8 mouse cellular contexts compared by ENCODE assay signal in genomic region chr4:148704756-148705155, GRCm38 (mm10).
DNase-seq lines count a peak whose midpoint lies in the region; ATAC-seq and TF ChIP-seq lines count a peak whose summit lies in the region.

No protein-coding gene starts in this region.

- H3K4me1 ChIP-seq in ES-E14 (ENCODE audit: control insufficient read depth in 2 of 2, insufficient read depth in 2 of 2, low read length in 2 of 2, poor library complexity in 1 of 2), result peaks cover 0 to 17% of the 10 kb centered on the region in 2 experiments; a peak in 2 of 4 replicates
- H3K4me1 ChIP-seq in bone marrow macrophage, adult 2 months (ENCODE audit: control insufficient read depth, insufficient read depth, low read length), result no peaks in the 10 kb centered on the region
- H3K4me1 ChIP-seq in heart, embryonic 13.5 days, result peaks cover 5% of the 10 kb centered on the region; the same call in 1 of the 2 replicates
- no peaks in the 10 kb centered on the region for H3K4me1 ChIP-seq in liver, adult 2 months (ENCODE audit: control insufficient read depth, insufficient read depth, low read length)

- ATAC-seq in heart, embryonic 13.5 days (ENCODE audit: extremely low read depth, insufficient number of reproducible peaks, low FRiP score, low TSS enrichment), result peak; percentile 33; the same call in 1 of the 2 replicates

- H3K36me3 ChIP-seq in ES-E14 (ENCODE audit: control insufficient read depth, insufficient read depth, low read length, poor library complexity, severe bottlenecking), result no peaks in the 10 kb centered on the region
- no peaks in the 10 kb centered on the region for H3K36me3 ChIP-seq in heart, embryonic 13.5 days
- H3K36me3 ChIP-seq in liver, adult 2 months (ENCODE audit: control insufficient read depth, insufficient read depth, low read length), result no peaks in the 10 kb centered on the region

- H3K4me2 ChIP-seq in heart, embryonic 13.5 days, result no peak overlapping the region

- in situ Hi-C loops in ES-E14 (cut with MboI; ENCODE audit: low sequenced_read_pairs in 2 of 2, unreplicated experiment in 2 of 2), result loop anchor here in 1 of 2 experiments (5.0 kb wide), 1 partner anchor 363 kb away; no protein-coding TSS in a partner anchor

- H3K9me3 ChIP-seq in ES-E14 (ENCODE audit: control insufficient read depth, insufficient read depth, low read depth, low read length), result no peaks in the 10 kb centered on the region
- no peaks in the 10 kb centered on the region for H3K9me3 ChIP-seq in heart, embryonic 13.5 days

- no peak overlapping the region for H3K27ac ChIP-seq in layer of hippocampus, adult 2 months
- no peak overlapping the region for H3K27ac ChIP-seq in ES-E14 (ENCODE audit: insufficient read depth, low read depth, low read length, poor library complexity, severe bottlenecking)
- H3K27ac ChIP-seq in bone marrow macrophage, adult 2 months (ENCODE audit: insufficient read depth, low read depth, low read length), result no peak overlapping the region
- H3K27ac ChIP-seq in heart, embryonic 13.5 days (replicated peaks), result no peak overlapping the region
- no peak overlapping the region for H3K27ac ChIP-seq in liver, adult 2 months (replicated peaks; ENCODE audit: insufficient read depth, low read depth, low read length)

- TF ChIP-seq CTCF in layer of hippocampus, adult 2 months (conservative IDR thresholded peaks at IDR 0.05), result peak; percentile 85
- peak; percentile 58 for TF ChIP-seq CTCF in bone marrow macrophage, adult 2 months (IDR thresholded peaks at IDR 0.05; ENCODE audit: low read depth, low read length)
- peak; percentile 88 for TF ChIP-seq CTCF in liver, adult 2 months (IDR thresholded peaks at IDR 0.05; ENCODE audit: low read depth, low read length)

- no peaks in the 10 kb centered on the region for H3K79me2 ChIP-seq in liver, adult 2 months (ENCODE audit: control insufficient read depth, insufficient read depth, low read length)

- 41% methylated on average over 3 of the region's 3 CpGs for WGBS in heart, embryonic 13.5 days
- WGBS in liver, adult 2 months, result 45% methylated on average over 3 of the region's 3 CpGs

- H3K4me3 ChIP-seq in layer of hippocampus, adult 2 months, result no peak overlapping the region
- no peak overlapping the region for H3K4me3 ChIP-seq in ES-E14 (ENCODE audit: insufficient read depth in 1 of 2, low read depth in 1 of 2, low read length in 2 of 2, poor library complexity in 1 of 2, severe bottlenecking in 1 of 2)
- H3K4me3 ChIP-seq in bone marrow macrophage, adult 2 months (ENCODE audit: insufficient read depth, low read length), result no peak overlapping the region
- H3K4me3 ChIP-seq in heart, embryonic 13.5 days, result no peak overlapping the region
- H3K4me3 ChIP-seq in liver, adult 2 months (ENCODE audit: insufficient read depth, low read depth, low read length), result no peak overlapping the region

- DNase-seq in layer of hippocampus, adult 2 months (ENCODE audit: low spot score in 2 of 2), result peak in 1 of 2 experiments; percentile 53
- no peak for DNase-seq in layer of hippocampus, adult 9-10 months (ENCODE audit: low spot score)
- DNase-seq in ES-E14 (ENCODE audit: low read depth, low spot score), result no peak
- peak; percentile 19 for DNase-seq in liver, adult 2 months (ENCODE audit: extremely low read depth, low read depth, low spot score)
- peak; percentile 71 for DNase-seq in retina, embryonic 14.5 days (ENCODE audit: low spot score)
- no peak for DNase-seq in ovary, postnatal 10 days (ENCODE audit: low spot score)

- TF ChIP-seq POLR2A in bone marrow macrophage, adult 2 months (IDR thresholded peaks at IDR 0.05; ENCODE audit: borderline replicate concordance, low read depth, low read length), result no peak
- no peak for TF ChIP-seq POLR2A in liver, adult 2 months (IDR thresholded peaks at IDR 0.05; ENCODE audit: extremely low read depth, insufficient read depth, low read length)

- peaks cover 69% of the 10 kb centered on the region for H3K27me3 ChIP-seq in heart, embryonic 13.5 days (replicated peaks)
- H3K27me3 ChIP-seq in liver, adult 2 months (ENCODE audit: control insufficient read depth, insufficient read depth, low read length), result no peaks in the 10 kb centered on the region

- no peak overlapping the region for H3K9ac ChIP-seq in ES-E14 (ENCODE audit: insufficient read depth, low read depth, low read length, poor library complexity, severe bottlenecking)
- no peak overlapping the region for H3K9ac ChIP-seq in heart, embryonic 13.5 days
- no peak overlapping the region for H3K9ac ChIP-seq in liver, adult 2 months (ENCODE audit: low read depth, low read length)

TF ChIP-seq in ES-E14, 5 proteins besides CTCF, POLR2A, EP300 and RAD21:
- TF ChIP-seq ZC3H11A (IDR thresholded peaks at IDR 0.05; ENCODE audit: borderline replicate concordance, low read depth, low read length), result peak; percentile 81; the same call in 1 of the 2 replicates
- TF ChIP-seq ZNF384 (IDR thresholded peaks at IDR 0.05; ENCODE audit: low read depth, low read length), result no peak
- no peak for TF ChIP-seq MAFK (IDR thresholded peaks at IDR 0.05; ENCODE audit: insufficient read depth, low read depth, low read length)
TF ChIP-seq in ES-E14: peak in this region for 1.

Comparison
In these comparisons a context has a peak if more than half of its experiments do, and no peak if none do; other contexts are left out.
1. DNase-seq: peak in liver, adult 2 months (single experiment) and retina, embryonic 14.5 days (single experiment); none in layer of hippocampus, adult 9-10 months (single experiment), ES-E14 (single experiment) and ovary, postnatal 10 days (single experiment).
2. Peak in every context shown above with its lines, with median percentiles within 50 percentile points of each other: CTCF ChIP-seq.